In the genomic region with DNA sequence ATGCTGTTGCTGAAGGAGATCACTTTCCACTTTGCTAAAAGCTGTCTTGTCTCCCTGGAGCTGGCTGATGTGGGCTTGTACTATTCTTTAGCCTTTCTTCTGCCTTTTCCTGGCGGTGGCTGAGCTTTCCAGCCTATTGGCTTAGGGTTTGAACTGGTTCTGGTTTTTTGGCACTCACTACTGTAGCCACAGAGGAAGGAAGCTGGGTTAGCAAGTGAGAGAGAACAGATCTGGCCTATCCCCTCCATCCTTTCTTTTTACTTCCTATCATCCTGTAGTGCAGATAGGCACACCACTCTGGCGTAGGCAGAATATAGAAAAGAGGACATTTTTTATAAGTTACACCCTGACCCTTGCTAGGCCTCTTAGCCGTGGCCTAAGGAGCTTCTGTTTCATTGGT, we compare ENCODE assay signal across 19 mouse cellular contexts. TPM values are rescaled to one million over a fixed set of nuclear protein-coding genes. Genes with fewer than 3 reads are reported as not detected.
DNase-seq lines count a peak whose midpoint lies in the region; ATAC-seq and TF ChIP-seq lines count a peak whose summit lies in the region.
"Had no signal": no experiment of that assay in that cellular context is flagged by ENCODE, and none has a peak within 500 bp of the region (broad histone marks: within the 10 kb centered on the region; RNA-seq: fewer than 3 reads in every experiment).

No protein-coding gene starts in this region.

- no peak for ATAC-seq in forebrain, postnatal 0 days
- ATAC-seq in forebrain, embryonic 13.5 days: no peak
- no peak for ATAC-seq in lung, embryonic 14.5 days (ENCODE audit: insufficient read depth)
- ATAC-seq in lung, postnatal 0 days: no peak
- 0 out of 2 replicates have a peak, but pooled peaks have one; percentile 10 for ATAC-seq in heart, embryonic 16.5 days (replicated peaks; ENCODE audit: extremely low read depth, insufficient read depth, low FRiP score)
- ATAC-seq in stomach, embryonic 15.5 days (ENCODE audit: insufficient read depth, low FRiP score, low read depth): no peak
- ATAC-seq: forebrain, embryonic 14.5 days had no signal

- no peak for TF ChIP-seq EP300 in lung, postnatal 0 days (IDR thresholded peaks at IDR 0.05)

- H3K9me3 ChIP-seq in forebrain, postnatal 0 days (ENCODE audit: low read length): no peaks in the 10 kb centered on the region
- no peaks in the 10 kb centered on the region for H3K9me3 ChIP-seq in forebrain, embryonic 13.5 days (replicated peaks)
- no peaks in the 10 kb centered on the region for H3K9me3 ChIP-seq in lung, embryonic 14.5 days (ENCODE audit: low read depth, low read length)
- H3K9me3 ChIP-seq in lung, postnatal 0 days (ENCODE audit: low read length): no peaks in the 10 kb centered on the region
- no peaks in the 10 kb centered on the region for H3K9me3 ChIP-seq in heart, embryonic 16.5 days (replicated peaks; ENCODE audit: control insufficient read depth, low read length)
- no peaks in the 10 kb centered on the region for H3K9me3 ChIP-seq in stomach, embryonic 15.5 days
- H3K9me3 ChIP-seq: embryonic facial prominence, embryonic 15.5 days; hindbrain, embryonic 12.5 days had no signal

- peaks cover 8% of the 10 kb centered on the region; the same call in 1 of the 2 replicates for H3K36me3 ChIP-seq in forebrain, postnatal 0 days (ENCODE audit: insufficient read depth)
- peaks cover 62% of the 10 kb centered on the region for H3K36me3 ChIP-seq in forebrain, embryonic 13.5 days (ENCODE audit: poor library complexity, severe bottlenecking)
- H3K36me3 ChIP-seq in lung, embryonic 14.5 days (ENCODE audit: insufficient read depth): peaks cover 34% of the 10 kb centered on the region
- H3K36me3 ChIP-seq in lung, postnatal 0 days (ENCODE audit: insufficient read depth, low read length): no peaks in the 10 kb centered on the region
- H3K36me3 ChIP-seq in heart, embryonic 16.5 days (ENCODE audit: control insufficient read depth, insufficient read depth): 0 out of 2 replicates have a peak, but pooled peaks cover 5% of the 10 kb centered on the region
- H3K36me3 ChIP-seq in stomach, embryonic 15.5 days: 0 out of 2 replicates have a peak, but pooled peaks cover 3% of the 10 kb centered on the region

- no peak for DNase-seq in forebrain, postnatal 0 days
- no peak for DNase-seq in lung, embryonic 14.5 days
- DNase-seq in lung, postnatal 0 days (ENCODE audit: low spot score): no peak
- no peak for DNase-seq in adrenal gland, postnatal 10 days
- no peak for DNase-seq in adrenal gland, postnatal 14 days
- DNase-seq: cerebellum, adult 11 months; cerebellum, postnatal 36 days; kidney, adult 9 months; layer of hippocampus, adult 9-11 months; liver; lung, adult 2 months; right cerebral cortex, postnatal 25 days; thymus, postnatal 14 days had no signal

- no peak overlapping the region for H3K9ac ChIP-seq in forebrain, postnatal 0 days
- no peak overlapping the region for H3K9ac ChIP-seq in forebrain, embryonic 13.5 days
- H3K9ac ChIP-seq in lung, embryonic 14.5 days: no peak overlapping the region
- H3K9ac ChIP-seq in lung, postnatal 0 days (replicated peaks; ENCODE audit: low read depth): no peak overlapping the region
- H3K9ac ChIP-seq in heart, embryonic 16.5 days (ENCODE audit: low read length): no peak overlapping the region
- H3K9ac ChIP-seq in stomach, embryonic 15.5 days: no peak overlapping the region
- H3K9ac ChIP-seq: embryonic facial prominence, embryonic 15.5 days; hindbrain, embryonic 12.5 days had no signal

- 0 out of 2 replicates have a peak overlapping the region, but pooled peaks have one; percentile 9 for H3K27ac ChIP-seq in forebrain, postnatal 0 days (ENCODE audit: low read depth, low read length)
- no peak overlapping the region for H3K27ac ChIP-seq in forebrain, embryonic 13.5 days
- 0 out of 2 replicates have a peak overlapping the region, but pooled peaks have one; percentile 10 for H3K27ac ChIP-seq in lung, embryonic 14.5 days (ENCODE audit: low read depth)
- H3K27ac ChIP-seq in lung, postnatal 0 days (ENCODE audit: low read length): no peak overlapping the region
- peak overlapping the region; percentile 19; the same call in 1 of the 2 replicates for H3K27ac ChIP-seq in heart, embryonic 16.5 days (ENCODE audit: low read length)
- H3K27ac ChIP-seq in stomach, embryonic 15.5 days: peak overlapping the region; percentile 36; the same call in 1 of the 2 replicates
- H3K27ac ChIP-seq: embryonic facial prominence, embryonic 15.5 days; hindbrain, embryonic 12.5 days had no signal

- TF ChIP-seq CTCF in forebrain, postnatal 0 days (IDR thresholded peaks at IDR 0.05; ENCODE audit: low read depth): no peak
- no peak for TF ChIP-seq CTCF in lung, embryonic 14.5 days (IDR thresholded peaks at IDR 0.05; ENCODE audit: low read depth)
- no peak for TF ChIP-seq CTCF in lung, postnatal 0 days (IDR thresholded peaks at IDR 0.05)

- H3K4me2 ChIP-seq in forebrain, postnatal 0 days (ENCODE audit: low read depth): no peak overlapping the region
- no peak overlapping the region for H3K4me2 ChIP-seq in forebrain, embryonic 13.5 days
- H3K4me2 ChIP-seq in lung, embryonic 14.5 days: no peak overlapping the region
- H3K4me2 ChIP-seq in lung, postnatal 0 days (replicated peaks; ENCODE audit: low read depth, low read length): no peak overlapping the region
- H3K4me2 ChIP-seq in heart, embryonic 16.5 days (ENCODE audit: low read depth, low read length): no peak overlapping the region
- H3K4me2 ChIP-seq in stomach, embryonic 15.5 days: no peak overlapping the region
- H3K4me2 ChIP-seq: embryonic facial prominence, embryonic 15.5 days; hindbrain, embryonic 12.5 days had no signal

- H3K27me3 ChIP-seq in forebrain, postnatal 0 days (ENCODE audit: insufficient read depth, low read length): no peaks in the 10 kb centered on the region
- no peaks in the 10 kb centered on the region for H3K27me3 ChIP-seq in forebrain, embryonic 13.5 days
- no peaks in the 10 kb centered on the region for H3K27me3 ChIP-seq in lung, embryonic 14.5 days (ENCODE audit: insufficient read depth, low read length)
- H3K27me3 ChIP-seq in lung, postnatal 0 days (replicated peaks; ENCODE audit: insufficient read depth, low read length): no peaks in the 10 kb centered on the region
- H3K27me3 ChIP-seq in heart, embryonic 16.5 days (ENCODE audit: control insufficient read depth, insufficient read depth, low read length): no peaks in the 10 kb centered on the region
- no peaks in the 10 kb centered on the region for H3K27me3 ChIP-seq in stomach, embryonic 15.5 days (replicated peaks)
- H3K27me3 ChIP-seq: embryonic facial prominence, embryonic 15.5 days; hindbrain, embryonic 12.5 days had no signal

- H3K4me1 ChIP-seq in forebrain, postnatal 0 days (ENCODE audit: insufficient read depth): no peaks in the 10 kb centered on the region
- H3K4me1 ChIP-seq in forebrain, embryonic 13.5 days: peaks cover 38% of the 10 kb centered on the region
- H3K4me1 ChIP-seq in lung, embryonic 14.5 days (ENCODE audit: insufficient read depth): peaks cover 20% of the 10 kb centered on the region
- peaks cover 9% of the 10 kb centered on the region; the same call in 1 of the 2 replicates for H3K4me1 ChIP-seq in lung, postnatal 0 days (ENCODE audit: insufficient read depth, low read depth, low read length)
- peaks cover 29% of the 10 kb centered on the region for H3K4me1 ChIP-seq in heart, embryonic 16.5 days (ENCODE audit: control insufficient read depth, insufficient read depth, low read length)
- peaks cover 28% of the 10 kb centered on the region for H3K4me1 ChIP-seq in stomach, embryonic 15.5 days

- WGBS in forebrain, postnatal 0 days: 80% methylated on average over 3 of the region's 3 CpGs
- 87% methylated on average over 3 of the region's 3 CpGs for WGBS in forebrain, embryonic 13.5 days
- 76% methylated on average over 3 of the region's 3 CpGs for WGBS in lung, embryonic 14.5 days
- WGBS in lung, postnatal 0 days: 83% methylated on average over 3 of the region's 3 CpGs
- WGBS in heart, embryonic 16.5 days: 76% methylated on average over 3 of the region's 3 CpGs
- WGBS in stomach, embryonic 15.5 days: 72% methylated on average over 3 of the region's 3 CpGs

- H3K4me3 ChIP-seq in forebrain, postnatal 0 days (ENCODE audit: low read depth, low read length): no peak overlapping the region
- no peak overlapping the region for H3K4me3 ChIP-seq in forebrain, embryonic 13.5 days
- no peak overlapping the region for H3K4me3 ChIP-seq in lung, embryonic 14.5 days (ENCODE audit: low read depth, low read length)
- H3K4me3 ChIP-seq in lung, postnatal 0 days (ENCODE audit: low read depth, low read length): no peak overlapping the region
- H3K4me3 ChIP-seq in heart, embryonic 16.5 days (ENCODE audit: low read length): no peak overlapping the region
- H3K4me3 ChIP-seq in stomach, embryonic 15.5 days (replicated peaks): no peak overlapping the region
- H3K4me3 ChIP-seq: embryonic facial prominence, embryonic 15.5 days; hindbrain, embryonic 12.5 days had no signal

RNA-seq across cellular contexts. Expression of a gene that starts 10.6 kb away (rescaled TPM):
- total RNA-seq in forebrain, postnatal 0 days (2014; rRNA removed): 27.5 and 27.6 TPM in 2 replicates
- 35.6 and 52.7 TPM in 2 replicates for polyA plus RNA-seq in forebrain, postnatal 0 days (2015; fragmentation: Nextera tagmentation; extraction: Ambion mirVana)
- polyA plus RNA-seq in forebrain, embryonic 13.5 days (2015; fragmentation: Nextera tagmentation; extraction: Ambion mirVana): 148 and 168 TPM in 2 replicates
- polyA plus RNA-seq in lung, embryonic 14.5 days (2014; fragmentation: Nextera tagmentation; extraction: Ambion mirVana): 90.7 and 98.9 TPM in 2 replicates
- polyA plus RNA-seq in lung, postnatal 0 days (2015; fragmentation: Nextera tagmentation; extraction: Ambion mirVana): 79.5 and 90.5 TPM in 2 replicates
- 54.2 and 56.0 TPM in 2 replicates for polyA plus RNA-seq in heart, embryonic 16.5 days (2015; fragmentation: Nextera tagmentation; extraction: Ambion mirVana)
- 79.9 and 94.3 TPM in 2 replicates for polyA plus RNA-seq in stomach, embryonic 15.5 days (2015; fragmentation: Nextera tagmentation; extraction: Ambion mirVana)
- total RNA-seq in adrenal gland, postnatal 10 days (2021): 10 to 100 TPM; 48.5 to 58.8 TPM
- 53.2 and 54.8 TPM in 2 replicates for total RNA-seq in adrenal gland, postnatal 14 days (2021)

RNA-seq across cellular contexts. Expression of a gene that starts 10.9 kb away (rescaled TPM):
- total RNA-seq in forebrain, postnatal 0 days (2014; rRNA removed): 23.7 and 26.1 TPM in 2 replicates
- polyA plus RNA-seq in forebrain, postnatal 0 days (2015; fragmentation: Nextera tagmentation; extraction: Ambion mirVana): 38.2 and 45.4 TPM in 2 replicates
- 21.3 and 22.9 TPM in 2 replicates for polyA plus RNA-seq in forebrain, embryonic 13.5 days (2015; fragmentation: Nextera tagmentation; extraction: Ambion mirVana)
- polyA plus RNA-seq in lung, embryonic 14.5 days (2014; fragmentation: Nextera tagmentation; extraction: Ambion mirVana): 7.5 and 8.8 TPM in 2 replicates
- polyA plus RNA-seq in lung, postnatal 0 days (2015; fragmentation: Nextera tagmentation; extraction: Ambion mirVana): 9.8 and 10.7 TPM in 2 replicates
- 3.1 and 3.2 TPM in 2 replicates for polyA plus RNA-seq in heart, embryonic 16.5 days (2015; fragmentation: Nextera tagmentation; extraction: Ambion mirVana)
- 7.4 and 7.5 TPM in 2 replicates for polyA plus RNA-seq in stomach, embryonic 15.5 days (2015; fragmentation: Nextera tagmentation; extraction: Ambion mirVana)
- 1 to 10 TPM; 4.3 to 6.1 TPM for total RNA-seq in adrenal gland, postnatal 10 days (2021)
- total RNA-seq in adrenal gland, postnatal 14 days (2021): 4.2 and 6.2 TPM in 2 replicates

Comparison
In these comparisons a context has a peak if more than half of its experiments do, and no peak if none do; other contexts are left out.
1. H3K27ac ChIP-seq: peak in forebrain, postnatal 0 days (single experiment), lung, embryonic 14.5 days (single experiment), heart, embryonic 16.5 days (single experiment) and stomach, embryonic 15.5 days (single experiment); none in forebrain, embryonic 13.5 days (single experiment) and lung, postnatal 0 days (single experiment).